Mouse (Mus musculus) embryo, embryonic 10.5 days (tissue): ENCODE measurements at regions not wholly inside any gene's neighbourhood (a gene's known extent, or its start where the extent isn't known, plus 50 kb on each side); places are given as distances from the start of the nearest gene placed in this dataset.
"Not testable (repeated sequence)": the region's sequence is repeated elsewhere in the genome, so short reads cannot be mapped to it uniquely, and the experiment has no call there.

Source experiments
- DNase-seq: peaks from one replicate; pipeline ENCODE4 v3.0.0-alpha.2; 2015; ENCODE audit warnings: low spot score

- not testable (repeated sequence) for DNase-seq
Measured at GRCm38 (mm10) chr3:7811301-7811700, 1191.1 kb upstream of the 1700008P02Rik start.

GRCm38 (mm10) chr3:7805121-7805520 is 1184.9 kb upstream of the 1700008P02Rik start:
- not testable (repeated sequence) for DNase-seq

- peak; percentile 2 for DNase-seq
Measured at GRCm38 (mm10) chr3:7804209-7804608, 1184.0 kb upstream of the 1700008P02Rik start.

GRCm38 (mm10) chr3:7799486-7799885 is 1179.2 kb upstream of the 1700008P02Rik start:
- DNase-seq, result no peak

- no peak for DNase-seq
Measured at GRCm38 (mm10) chr3:7787665-7788064, 1167.4 kb upstream of the 1700008P02Rik start.

GRCm38 (mm10) chr3:7785096-7785495 is 1164.9 kb upstream of the 1700008P02Rik start:
- no peak for DNase-seq

- no peak for DNase-seq
Measured at GRCm38 (mm10) chr3:7755445-7755844, 1135.2 kb upstream of the 1700008P02Rik start.

- no peak for DNase-seq
Measured at GRCm38 (mm10) chr3:7713741-7714140, 1093.5 kb upstream of the 1700008P02Rik start.

- no peak for DNase-seq
Measured at GRCm38 (mm10) chr3:7713130-7713529, 1092.9 kb upstream of the 1700008P02Rik start.

- no peak for DNase-seq
Measured at GRCm38 (mm10) chr3:7712466-7712865, 1092.2 kb upstream of the 1700008P02Rik start.

GRCm38 (mm10) chr3:7708609-7709008 is 1088.4 kb upstream of the 1700008P02Rik start:
- no peak for DNase-seq

GRCm38 (mm10) chr3:7683536-7683935 is 1063.3 kb upstream of the 1700008P02Rik start:
- no peak for DNase-seq

- DNase-seq, result not testable (repeated sequence)
Measured at GRCm38 (mm10) chr3:7682816-7683215, 1062.6 kb upstream of the 1700008P02Rik start.

GRCm38 (mm10) chr3:7682311-7682710 is 1062.1 kb upstream of the 1700008P02Rik start:
- DNase-seq, result no peak

- no peak for DNase-seq
Measured at GRCm38 (mm10) chr3:7669956-7670355, 1049.7 kb upstream of the 1700008P02Rik start.

- DNase-seq, result not testable (repeated sequence)
Measured at GRCm38 (mm10) chr3:7667851-7668250, 1047.6 kb upstream of the 1700008P02Rik start.

- DNase-seq, result not testable (repeated sequence)
Measured at GRCm38 (mm10) chr3:7666391-7667142, 1046.3 kb upstream of the 1700008P02Rik start.
